Mouse (Mus musculus) forebrain, embryonic 14.5 days (tissue): ENCODE results near the gene Rps29. TPM values are rescaled to one million over a fixed set of nuclear protein-coding genes. Genes with fewer than 3 reads are reported as not detected.

ENCODE experiments used
- ATAC-seq: fragments of 200-750 bp; cut with Nextera tagmentation; 2 replicates; pipeline ENCODE4 v1.8.0; 2017; ENCODE audit warnings: mild to moderate bottlenecking, moderate library complexity
- DNase-seq: peaks from one replicate; pipeline ENCODE4 v3.0.0-alpha.2; 2015; ENCODE audit warnings: low spot score
- H3K27ac ChIP-seq: fragments of 300-500 bp; sonication (generic); 2 replicates; pipeline ENCODE4 v1.5.1; 2014; ENCODE audit warnings: low read depth, mild to moderate bottlenecking, control low read depth, low read length, moderate library complexity
- H3K27me3 ChIP-seq: fragments of 300-500 bp; sonication (generic); replicated peaks from 2 replicates; pipeline ENCODE4 v1.6.1; 2014; ENCODE audit warnings: low read length, control low read depth, mixed read lengths; ENCODE audit not compliant: control insufficient read depth, insufficient read depth
- H3K36me3 ChIP-seq: fragments of 300-500 bp; sonication (generic); 2 replicates; pipeline ENCODE4 v1.6.1; 2014; ENCODE audit warnings: low read length, control low read depth; ENCODE audit not compliant: control insufficient read depth, insufficient read depth
- H3K4me1 ChIP-seq: fragments of 300-500 bp; sonication (generic); 2 replicates; pipeline ENCODE4 v1.6.1; 2014; ENCODE audit warnings: antibody characterized with exemption, low read length, control low read depth; ENCODE audit not compliant: control insufficient read depth, insufficient read depth
- H3K4me2 ChIP-seq: fragments of 300-500 bp; sonication (generic); 2 replicates; pipeline ENCODE4 v1.6.1; 2014; ENCODE audit warnings: mild to moderate bottlenecking, control low read depth, low read length
- H3K4me3 ChIP-seq: fragments of 300-500 bp; sonication (generic); 2 replicates; pipeline ENCODE4 v1.5.1; 2014; ENCODE audit warnings: low read depth, low read length, control low read depth
- H3K9ac ChIP-seq: fragments of 300-500 bp; sonication (generic); 2 replicates; pipeline ENCODE4 v1.6.1; 2014; ENCODE audit warnings: mild to moderate bottlenecking, low read length, control low read depth, moderate library complexity
- H3K9me3 ChIP-seq: fragments of 300-500 bp; sonication (generic); replicated peaks from 2 replicates; pipeline ENCODE4 v1.6.1; 2016; ENCODE audit warnings: low read length, control low read depth, mixed read lengths; ENCODE audit not compliant: control insufficient read depth
- WGBS: fragments of 180-500 bp; shearing (Covaris S2); extraction: QIAGEN DNeasy Blood & Tissue Kit; methylation state at CpG from one replicate; pipeline ENCODE4 v1.1.7; 2014; 5-methylcytosine and 5-hydroxymethylcytosine counted together
- polyA plus RNA-seq: library from polyadenylated mRNA; unstranded; fragments of >200 nt; fragmentation: Nextera tagmentation; extraction: Ambion mirVana; gene quantifications from 2 replicates; pipeline ENCODE4 v1.2.1, GENCODE M21; 2014

Rps29 gene
- polyA plus RNA-seq, 1 experiment from 2014 or later = 1,463 TPM

DNA sequence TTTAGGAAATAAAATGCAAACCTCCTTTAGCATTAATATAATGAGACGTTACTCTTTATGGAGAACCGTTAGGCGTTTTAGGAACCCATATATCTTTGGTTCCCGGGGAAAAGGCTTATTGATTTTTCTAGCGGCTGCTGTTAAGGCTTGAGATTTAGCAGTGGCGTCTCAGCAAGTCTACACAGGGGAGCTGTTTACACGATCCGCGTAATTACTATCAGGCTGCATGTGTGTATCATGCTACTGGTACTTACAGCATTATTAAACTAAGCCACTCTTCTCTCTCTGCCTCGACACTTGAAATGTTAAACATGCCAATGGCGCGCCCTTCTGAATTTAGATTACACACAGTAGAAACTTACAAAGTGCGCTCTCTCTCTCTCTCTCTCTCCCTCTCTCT is 8.9 kb downstream of the Rps29 start:
- Histone ChIP-seq H3K27me3 (no peaks in the 10 kb centered on the region), H3K27ac (no peak overlapping the region), H3K9me3 (no peaks in the 10 kb centered on the region), H3K36me3 (no peaks in the 10 kb centered on the region), H3K9ac (no peak overlapping the region), H3K4me1 (no peaks in the 10 kb centered on the region), H3K4me3 (no peak overlapping the region), H3K4me2 (no peak overlapping the region)
- DNase-seq (no peak), ATAC-seq (no peak)
- 89% methylated on average over 13 of the region's 13 CpGs for WGBS

DNA sequence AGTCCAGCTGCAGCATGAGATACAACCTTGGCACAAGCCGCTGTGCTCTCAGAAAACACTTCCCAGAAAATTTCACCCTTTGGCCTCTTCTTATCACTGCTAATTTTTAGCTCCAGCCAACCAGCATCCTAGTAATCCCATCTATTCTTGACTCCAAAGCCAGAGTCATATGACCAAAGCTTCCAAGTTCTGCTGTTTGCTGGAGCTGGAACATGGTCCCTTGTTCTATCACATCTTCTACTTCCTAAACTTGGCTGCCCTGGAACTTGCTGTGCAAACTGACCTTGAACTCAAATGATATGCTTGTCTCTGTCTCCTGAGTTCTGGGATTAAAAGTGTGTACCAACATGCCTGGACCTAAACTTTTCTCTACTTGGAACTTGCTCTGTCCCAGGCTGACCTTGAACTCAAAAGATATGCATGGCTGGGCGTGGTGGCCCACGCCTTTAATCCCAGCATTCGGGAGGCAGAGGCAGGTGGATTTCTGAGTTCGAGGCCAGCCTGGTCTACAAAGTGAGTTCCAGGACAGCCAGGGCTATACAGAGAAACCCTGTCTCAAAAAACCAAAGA is 11.7 kb downstream of the Rps29 start:
- Histone ChIP-seq H3K4me2 (no peak overlapping the region), H3K9me3 (no peaks in the 10 kb centered on the region), H3K36me3 (no peaks in the 10 kb centered on the region), H3K4me1 (no peaks in the 10 kb centered on the region), H3K27me3 (no peaks in the 10 kb centered on the region), H3K27ac (no peak overlapping the region), H3K4me3 (no peak overlapping the region), H3K9ac (no peak overlapping the region)
- ATAC-seq (no peak), DNase-seq (no peak)
- 93% methylated on average over 5 of the region's 5 CpGs for WGBS

DNA sequence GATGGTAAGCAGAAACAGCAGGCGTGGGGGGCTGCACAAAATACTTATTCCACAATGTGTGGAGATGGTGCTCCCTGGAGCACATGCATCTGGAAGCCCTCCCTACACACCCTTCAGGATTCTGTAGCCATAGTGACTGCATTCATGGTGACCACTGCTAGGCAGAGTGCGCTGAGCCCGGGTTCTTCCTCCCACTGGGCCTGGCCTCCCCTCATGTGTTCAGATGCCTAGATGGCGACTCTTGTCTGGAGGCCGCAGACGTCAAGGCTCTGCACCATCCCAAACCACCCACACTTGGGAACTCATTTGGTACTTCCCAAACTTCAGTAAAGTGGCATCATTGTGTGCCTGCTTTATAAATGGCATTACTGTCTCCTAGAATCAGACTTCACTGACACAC is 15.5 kb downstream of the Rps29 start:
- 86% methylated on average over 6 of the region's 6 CpGs for WGBS
- Histone ChIP-seq H3K36me3 (no peaks in the 10 kb centered on the region), H3K4me2 (no peak overlapping the region), H3K27ac (no peak overlapping the region), H3K9me3 (no peaks in the 10 kb centered on the region), H3K27me3 (no peaks in the 10 kb centered on the region), H3K4me1 (no peaks in the 10 kb centered on the region), H3K9ac (no peak overlapping the region), H3K4me3 (no peak overlapping the region)
- ATAC-seq (no peak), DNase-seq (no peak)

DNA sequence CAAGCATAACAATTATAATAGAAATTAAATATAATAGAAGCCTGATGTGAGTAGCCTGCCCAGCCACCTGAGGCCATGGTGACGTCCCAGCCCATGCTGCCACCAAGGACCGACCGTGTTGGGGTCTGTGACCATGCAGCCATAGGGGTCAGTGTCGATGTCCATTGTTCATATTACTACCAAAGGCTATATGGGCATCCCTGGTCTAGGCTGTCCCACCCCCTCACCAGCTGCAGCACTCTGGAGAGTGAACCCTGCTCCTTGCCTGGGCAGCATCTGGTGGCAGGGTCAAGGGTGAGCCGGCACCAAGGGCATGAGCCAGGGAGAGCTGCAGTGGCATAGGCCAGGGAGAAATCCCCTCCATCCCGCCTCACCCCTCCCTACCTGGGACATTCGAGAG is 19.1 kb downstream of the Rps29 start:
- 93% methylated on average over 7 of the region's 7 CpGs for WGBS
- H3K9me3 ChIP-seq = no peaks in the 10 kb centered on the region
- no peak overlapping the region for H3K27ac ChIP-seq
- no peak overlapping the region for H3K4me3 ChIP-seq
- no peak overlapping the region for H3K9ac ChIP-seq
- no peak overlapping the region for H3K4me2 ChIP-seq
- no peaks in the 10 kb centered on the region for H3K4me1 ChIP-seq
- ATAC-seq = no peak
- H3K27me3 ChIP-seq = no peaks in the 10 kb centered on the region
- no peaks in the 10 kb centered on the region for H3K36me3 ChIP-seq
- DNase-seq = no peak

DNA sequence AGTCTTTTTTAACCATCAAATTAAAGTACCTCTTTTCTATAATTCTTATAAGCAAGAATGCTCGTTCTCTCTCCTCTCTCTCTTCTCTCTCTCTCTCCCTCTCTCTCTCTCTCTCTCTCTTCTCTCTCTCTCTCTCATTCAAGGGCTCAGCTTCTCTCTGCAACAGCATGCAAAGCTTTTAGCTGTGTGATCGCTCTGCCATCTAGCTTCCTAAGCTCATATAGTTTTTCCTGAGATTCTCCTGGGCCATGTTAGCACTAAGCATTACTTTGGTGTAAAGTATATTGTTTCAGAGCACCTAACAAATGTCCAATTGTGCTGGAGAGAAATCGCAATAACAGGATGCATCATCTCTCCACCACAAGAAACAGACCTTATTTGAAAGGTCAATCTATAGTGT is 19.8 kb downstream of the Rps29 start:
- H3K36me3 ChIP-seq = no peaks in the 10 kb centered on the region
- WGBS = 90% methylated on average over 3 of the region's 3 CpGs
- ATAC-seq = no peak
- H3K9me3 ChIP-seq = no peaks in the 10 kb centered on the region
- no peaks in the 10 kb centered on the region for H3K27me3 ChIP-seq
- no peak for DNase-seq
- H3K27ac ChIP-seq = no peak overlapping the region
- no peak overlapping the region for H3K4me2 ChIP-seq
- no peak overlapping the region for H3K4me3 ChIP-seq
- no peak overlapping the region for H3K9ac ChIP-seq
- no peaks in the 10 kb centered on the region for H3K4me1 ChIP-seq

DNA sequence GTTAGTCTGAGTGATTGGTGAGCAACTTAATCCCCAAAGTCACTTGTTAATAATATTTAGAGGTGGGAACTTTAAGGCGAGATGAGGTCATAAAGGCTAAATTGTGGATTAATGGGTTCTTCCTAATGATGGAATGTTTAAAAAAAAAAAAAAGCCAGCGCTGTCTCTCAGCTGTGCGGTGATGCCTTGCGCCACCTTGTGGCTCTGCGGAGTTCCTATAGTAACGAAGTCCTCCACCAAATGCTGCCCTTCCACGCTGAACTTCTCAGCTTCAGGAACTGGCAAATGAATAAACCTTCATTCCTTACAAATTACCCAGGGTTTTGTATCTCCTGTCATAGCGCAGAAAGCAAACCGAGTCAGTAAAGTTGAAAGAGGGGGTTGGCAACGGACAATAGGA is 27.0 kb downstream of the Rps29 start:
- Histone ChIP-seq H3K4me2 (no peak overlapping the region), H3K36me3 (no peaks in the 10 kb centered on the region), H3K9ac (no peak overlapping the region), H3K27me3 (no peaks in the 10 kb centered on the region), H3K4me3 (no peak overlapping the region), H3K27ac (no peak overlapping the region), H3K9me3 (no peaks in the 10 kb centered on the region), H3K4me1 (no peaks in the 10 kb centered on the region)
- ATAC-seq (peak; percentile 77), DNase-seq (peak; percentile 72)
- 9% methylated on average over 10 of the region's 10 CpGs for WGBS

DNA sequence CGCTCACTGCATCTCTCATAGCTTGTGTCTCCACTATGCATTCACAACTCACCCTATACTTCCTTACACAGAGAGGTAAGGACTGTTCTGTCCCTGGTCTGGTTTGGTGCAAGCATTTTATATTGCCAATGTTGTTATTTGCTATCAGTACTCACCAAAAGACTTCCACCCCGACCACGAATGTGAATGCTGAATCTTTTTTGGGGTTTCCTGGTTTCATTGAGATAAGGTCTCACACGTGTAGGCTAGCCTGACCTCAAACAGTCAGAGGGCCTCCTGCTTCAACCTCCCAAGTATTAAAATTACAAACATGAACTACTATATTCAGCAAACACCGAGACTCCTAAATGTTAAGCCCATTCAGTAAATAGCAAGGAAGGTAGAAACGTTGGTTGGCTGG is 27.7 kb downstream of the Rps29 start:
- WGBS = 90% methylated on average over 6 of the region's 6 CpGs
- no peak overlapping the region for H3K4me2 ChIP-seq
- H3K4me1 ChIP-seq = no peaks in the 10 kb centered on the region
- no peak overlapping the region for H3K27ac ChIP-seq
- DNase-seq (no peak), ATAC-seq (no peak)
- H3K36me3 ChIP-seq = no peaks in the 10 kb centered on the region
- no peaks in the 10 kb centered on the region for H3K27me3 ChIP-seq
- no peak overlapping the region for H3K4me3 ChIP-seq
- H3K9ac ChIP-seq = no peak overlapping the region
- H3K9me3 ChIP-seq = no peaks in the 10 kb centered on the region

DNA sequence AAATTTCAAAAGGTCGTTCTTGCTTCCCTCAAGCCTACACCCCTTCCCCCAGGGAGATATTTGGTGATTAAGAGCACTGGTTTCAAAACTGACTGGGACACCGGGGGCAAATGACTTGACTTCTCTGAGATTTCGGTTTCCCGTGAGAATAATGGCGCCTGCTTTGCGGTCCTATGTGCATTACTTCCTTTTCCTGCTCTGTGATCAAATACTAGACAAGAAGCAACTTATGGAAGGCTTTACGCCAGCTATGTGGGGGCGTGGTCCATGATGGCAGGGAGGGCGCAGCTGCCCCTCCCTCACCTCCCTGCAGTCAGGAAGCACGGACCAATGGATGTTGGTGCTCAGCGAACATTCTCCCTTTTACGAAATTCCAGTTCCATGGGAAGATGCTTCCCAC is 28.5 kb downstream of the Rps29 start:
- H3K4me3 ChIP-seq = no peak overlapping the region
- H3K4me2 ChIP-seq = no peak overlapping the region
- DNase-seq (no peak), ATAC-seq (no peak)
- WGBS = 77% methylated on average over 12 of the region's 12 CpGs
- no peaks in the 10 kb centered on the region for H3K36me3 ChIP-seq
- no peaks in the 10 kb centered on the region for H3K9me3 ChIP-seq
- H3K4me1 ChIP-seq = no peaks in the 10 kb centered on the region
- H3K9ac ChIP-seq = no peak overlapping the region
- no peak overlapping the region for H3K27ac ChIP-seq
- no peaks in the 10 kb centered on the region for H3K27me3 ChIP-seq

DNA sequence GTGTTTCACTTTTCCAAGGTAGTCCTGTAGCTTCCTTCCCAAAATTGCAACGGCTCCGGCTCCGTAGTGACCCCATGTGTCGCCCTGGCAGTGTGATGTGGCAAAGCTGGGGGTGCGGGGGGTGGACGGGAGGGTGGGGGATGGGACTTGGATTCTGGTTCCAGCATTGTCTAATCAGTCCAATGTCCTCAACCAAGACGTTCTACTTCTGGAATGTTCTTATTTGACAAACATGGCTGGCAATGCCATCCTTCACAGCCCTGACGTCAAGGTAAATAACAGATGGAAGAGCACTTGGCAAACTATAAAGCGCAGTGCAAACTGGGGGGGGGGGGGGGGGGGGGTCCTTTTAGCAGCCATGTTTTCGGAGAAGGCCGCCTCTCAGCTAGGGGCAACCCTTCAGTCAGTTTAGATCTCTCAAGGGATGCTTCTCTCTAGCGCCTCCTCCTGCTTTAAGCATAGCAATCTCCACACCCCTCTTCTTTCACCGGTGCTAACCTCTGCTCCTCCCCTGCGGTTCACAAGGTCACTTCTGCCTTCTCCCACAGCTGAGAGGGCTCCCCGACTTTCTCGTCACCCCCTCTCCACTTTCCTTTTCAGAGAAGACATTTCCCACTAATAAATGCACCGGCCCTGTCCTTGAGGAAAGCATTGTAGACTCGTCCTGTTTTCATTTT is 29.2 kb downstream of the Rps29 start:
- Histone ChIP-seq H3K9me3 (no peaks in the 10 kb centered on the region), H3K4me1 (no peaks in the 10 kb centered on the region), H3K4me3 (no peak overlapping the region), H3K36me3 (no peaks in the 10 kb centered on the region), H3K9ac (no peak overlapping the region), H3K4me2 (no peak overlapping the region), H3K27me3 (no peaks in the 10 kb centered on the region), H3K27ac (no peak overlapping the region)
- peak; percentile 37; the same call in 1 of the 2 replicates for ATAC-seq
- WGBS = 51% methylated on average over 18 of the region's 18 CpGs
- peak; percentile 11 for DNase-seq
